Mouse (Mus musculus) E14TG2a.4 (cell line): Measurements from ENCODE around the gene Lrrc28.
"Not testable (repeated sequence)": the region's sequence is repeated elsewhere in the genome, so short reads cannot be mapped to it uniquely, and the experiment has no call there.

Experiments used
- CTCF ChIP-seq: conservative IDR thresholded peaks from 2 replicates; pipeline ENCODE4 v1.5.1; 2014; ENCODE audit warnings: low read length
- NANOG ChIP-seq: IDR thresholded peaks from 2 replicates; pipeline ENCODE4 v1.6.1; 2014; ENCODE audit warnings: borderline replicate concordance, low read length, mixed read lengths
- POU5F1 ChIP-seq: IDR thresholded peaks from 2 replicates; pipeline ENCODE4 v1.6.1; 2014; ENCODE audit warnings: low read length, borderline replicate concordance

DNA sequence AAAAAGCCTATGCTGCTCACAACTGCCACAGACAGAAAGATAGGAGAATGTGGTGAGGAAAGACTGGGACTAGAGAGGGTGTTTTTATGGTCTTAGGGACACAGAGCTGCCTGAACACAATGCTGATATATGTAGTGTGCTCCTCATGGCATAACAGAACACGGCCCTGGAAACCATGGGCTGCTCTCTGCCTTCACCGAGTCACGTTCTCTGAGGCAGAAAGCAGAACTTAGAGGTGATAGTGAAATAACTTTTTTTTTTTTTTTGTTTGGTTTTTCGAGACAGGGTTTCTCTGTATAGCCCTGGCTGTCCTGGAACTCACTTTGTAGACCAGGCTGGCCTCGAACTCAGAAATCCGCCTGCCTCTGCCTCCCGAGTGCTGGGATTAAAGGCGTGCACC lies 121.0 kb downstream of the Lrrc28 start:
- TF ChIP-seq CTCF, POU5F1, NANOG: not testable (repeated sequence)
